Mouse (Mus musculus) heart, postnatal 4 days (tissue): Measurements from ENCODE around the gene Hoxc8. TPM values are rescaled to one million over a fixed set of nuclear protein-coding genes. Genes with fewer than 3 reads are reported as not detected.

Source experiments
- DNase-seq: peaks from one replicate; pipeline ENCODE4 v3.0.0; 2021
- total RNA-seq, 2 experiments: library from RNA; stranded (reverse); gene quantifications; 2 replicates each; pipeline ENCODE4 v1.2.3; 2021

The Hoxc8 gene
- total RNA-seq, 2 experiments from 2014 or later: not detected

GRCm38 (mm10) chr15:102965003-102965891, 25.2 kb upstream of the Hoxc8 start:
- DNase-seq: no peak

GRCm38 (mm10) chr15:102965892-102966775, 24.3 kb upstream of the Hoxc8 start:
- peak; percentile 81 for DNase-seq

- no peak for DNase-seq
Observed at GRCm38 (mm10) chr15:102966776-102967311, 23.6 kb upstream of the Hoxc8 start, which contains the start of gene Hoxc10. Gene Hoxc10 (plus strand): TSS chr15:102966796.

- DNase-seq: no peak
Observed at GRCm38 (mm10) chr15:102967312-102967510, 23.2 kb upstream of the Hoxc8 start, which contains the start of gene Hoxc5. Gene Hoxc5 (plus strand): TSS chr15:102967443.

- no peak for DNase-seq
Observed at GRCm38 (mm10) chr15:102967511-102968397, 22.7 kb upstream of the Hoxc8 start.

- DNase-seq: no peak
Observed at GRCm38 (mm10) chr15:102969296-102969695, 21.1 kb upstream of the Hoxc8 start.

GRCm38 (mm10) chr15:102970740-102971139, 19.7 kb upstream of the Hoxc8 start:
- DNase-seq: no peak

GRCm38 (mm10) chr15:102972254-102972653, 18.2 kb upstream of the Hoxc8 start:
- DNase-seq: no peak

- DNase-seq: no peak
Observed at GRCm38 (mm10) chr15:102972753-102973152, 17.7 kb upstream of the Hoxc8 start.

- DNase-seq: no peak
Observed at GRCm38 (mm10) chr15:102975034-102975433, 15.4 kb upstream of the Hoxc8 start.

GRCm38 (mm10) chr15:102975688-102976111, 14.7 kb upstream of the Hoxc8 start:
- DNase-seq: no peak

- DNase-seq: no peak
Observed at GRCm38 (mm10) chr15:102976171-102976570, 14.2 kb upstream of the Hoxc8 start, which contains the start of gene Hoxc9. Gene Hoxc9 (plus strand): TSS chr15:102976439.

- no peak for DNase-seq
Observed at GRCm38 (mm10) chr15:102976631-102977422, 13.6 kb upstream of the Hoxc8 start.

GRCm38 (mm10) chr15:102977423-102977974, 12.9 kb upstream of the Hoxc8 start:
- no peak for DNase-seq

GRCm38 (mm10) chr15:102978615-102979515, 11.5 kb upstream of the Hoxc8 start:
- DNase-seq: no peak

GRCm38 (mm10) chr15:102979936-102980335, 10.5 kb upstream of the Hoxc8 start:
- DNase-seq: no peak

- DNase-seq: no peak
Observed at GRCm38 (mm10) chr15:102980352-102980751, 10.1 kb upstream of the Hoxc8 start.

GRCm38 (mm10) chr15:102980912-102981311, 9.5 kb upstream of the Hoxc8 start:
- no peak for DNase-seq

GRCm38 (mm10) chr15:102981379-102982288, 8.8 kb upstream of the Hoxc8 start:
- no peak for DNase-seq
